Mouse (Mus musculus) small intestine, adult 2 months (tissue): ENCODE data around the gene Thrsp. TPM values are rescaled to one million over a fixed set of nuclear protein-coding genes. Genes with fewer than 3 reads are reported as not detected.

Experiments
- H3K27ac ChIP-seq: fragments of 200-500 bp; 2 replicates; pipeline ENCODE4 v1.5.1; 2012; ENCODE audit warnings: low read depth, low read length, control low read depth, inconsistent platforms; ENCODE audit not compliant: insufficient read depth
- H3K27me3 ChIP-seq: fragments of 200-500 bp; 2 replicates; pipeline ENCODE4 v1.6.1; 2012; ENCODE audit warnings: mild to moderate bottlenecking, moderate library complexity, low read length, inconsistent platforms; ENCODE audit not compliant: control insufficient read depth, insufficient read depth
- H3K36me3 ChIP-seq: fragments of 200-500 bp; 2 replicates; pipeline ENCODE4 v1.6.1; 2012; ENCODE audit warnings: mild to moderate bottlenecking, low read length, control low read depth, inconsistent platforms; ENCODE audit not compliant: control insufficient read depth, insufficient read depth
- H3K4me1 ChIP-seq: fragments of 200-500 bp; 2 replicates; pipeline ENCODE4 v1.6.1; 2012; ENCODE audit warnings: low read length, inconsistent platforms, mixed read lengths; ENCODE audit not compliant: control insufficient read depth, insufficient read depth, insufficient read length
- H3K4me3 ChIP-seq: fragments of 200-500 bp; 2 replicates; pipeline ENCODE4 v1.5.1; 2012; ENCODE audit warnings: low read depth, mild to moderate bottlenecking, control low read depth, inconsistent platforms, low read length, moderate library complexity
- CTCF ChIP-seq: fragments of 200-500 bp; IDR thresholded peaks from 2 replicates; pipeline ENCODE4 v1.5.1; 2012; ENCODE audit warnings: low read depth, mild to moderate bottlenecking, control low read depth, inconsistent platforms, low read length, moderate library complexity, mixed read lengths; ENCODE audit not compliant: insufficient replicate concordance, insufficient read length; ENCODE audit errors: extremely low read depth
- POLR2A ChIP-seq: fragments of 200-500 bp; IDR thresholded peaks from 2 replicates; pipeline ENCODE4 v1.6.1; 2012; ENCODE audit warnings: low read depth, mild to moderate bottlenecking, control low read depth, inconsistent platforms, low read length, moderate library complexity
- WGBS: fragments of 180-500 bp; shearing (Covaris S2); methylation state at CpG from one replicate; pipeline ENCODE4 v1.1.7; 2018; 5-methylcytosine and 5-hydroxymethylcytosine counted together
- polyA plus RNA-seq: library from polyadenylated mRNA; depleted of rRNA; stranded (reverse); fragments of >200 nt; gene quantifications from 2 replicates; pipeline ENCODE4 v1.2.3, GENCODE M21; 2012; rRNA removed

Gene Thrsp
- polyA plus RNA-seq, 1 experiment = 2.8 TPM

GRCm38 (mm10) chr7:97375906-97376305 is 41.6 kb downstream of the Thrsp start:
- H3K27ac ChIP-seq = peak overlapping the region; percentile 0; the same call in 1 of the 2 replicates
- H3K4me1 ChIP-seq = peaks cover 3% of the 10 kb centered on the region; the same call in 1 of the 2 replicates
- WGBS = 22% methylated on average over 2 of the region's 2 CpGs
- H3K4me3 ChIP-seq = no peak overlapping the region
- H3K36me3 ChIP-seq = peaks cover 23% of the 10 kb centered on the region
- no peaks in the 10 kb centered on the region for H3K27me3 ChIP-seq
- no peak for TF ChIP-seq CTCF
- no peak for TF ChIP-seq POLR2A

DNA sequence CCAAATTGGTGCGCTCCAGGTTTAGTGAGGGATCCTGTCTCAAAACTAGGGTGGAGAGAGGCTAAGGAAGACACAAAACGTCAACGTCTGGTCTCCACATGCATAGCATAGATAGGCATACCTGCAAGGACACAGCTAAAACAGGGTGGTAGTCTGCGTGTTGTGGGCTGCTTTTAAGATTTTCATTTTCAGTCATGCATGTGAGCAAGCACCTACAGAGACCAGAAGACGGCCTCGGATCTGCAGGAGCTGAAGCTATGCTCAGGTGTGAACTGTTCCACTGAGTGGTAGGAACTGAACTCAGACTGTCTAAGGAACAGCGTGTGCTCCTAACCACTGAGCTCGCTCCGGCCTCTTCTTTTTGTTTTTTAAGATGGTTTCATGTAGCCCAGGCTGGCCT is 42.4 kb downstream of the Thrsp start:
- H3K4me1 ChIP-seq = peaks cover 3% of the 10 kb centered on the region; the same call in 1 of the 2 replicates
- no peak overlapping the region for H3K27ac ChIP-seq
- 90% methylated on average over 9 of the region's 9 CpGs for WGBS
- H3K36me3 ChIP-seq = peaks cover 18% of the 10 kb centered on the region
- H3K4me3 ChIP-seq = no peak overlapping the region
- no peaks in the 10 kb centered on the region for H3K27me3 ChIP-seq
- no peak for TF ChIP-seq POLR2A
- TF ChIP-seq CTCF = no peak

DNA sequence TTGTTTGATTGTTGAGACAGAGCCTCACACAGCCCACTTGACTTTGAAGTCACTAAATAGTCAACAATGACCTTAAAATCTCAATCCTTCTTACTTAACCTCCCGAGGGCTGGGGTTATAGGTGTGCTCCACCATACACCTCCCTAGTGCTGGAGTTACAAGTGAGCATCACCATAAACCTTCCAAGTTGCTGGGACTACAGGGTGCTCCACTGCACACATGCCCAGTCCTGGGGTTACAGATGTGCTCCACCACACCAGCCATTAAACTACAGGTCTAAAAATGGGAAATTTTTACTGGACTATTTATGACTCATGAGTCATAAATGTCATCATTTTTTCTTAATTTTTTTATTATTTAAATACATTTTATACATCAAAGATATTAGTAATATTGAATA is 51.6 kb downstream of the Thrsp start:
- Histone ChIP-seq H3K4me3 (no peak overlapping the region), H3K36me3 (no peaks in the 10 kb centered on the region), H3K27ac (no peak overlapping the region), H3K27me3 (no peaks in the 10 kb centered on the region), H3K4me1 (no peaks in the 10 kb centered on the region)
- TF ChIP-seq CTCF = no peak
- TF ChIP-seq POLR2A = no peak
- WGBS = 73% methylated on average over 1 of the region's 1 CpGs

Other genes with a start within 250 kb of the Thrsp start
- gene Usp35, start 85.7 kb downstream of the Thrsp start, polyA plus RNA-seq = 2.9 and 14.6 TPM in 2 replicates
- gene Kctd21, start 85.4 kb downstream of the Thrsp start, polyA plus RNA-seq = 2.8 and 7.3 TPM in 2 replicates
- gene Alg8, start 46.1 kb downstream of the Thrsp start, polyA plus RNA-seq = 3.7 and 6.4 TPM in 2 replicates
- gene Ndufc2, start 17.7 kb downstream of the Thrsp start, polyA plus RNA-seq = 58.2 and 89.7 TPM in 2 replicates
- gene Kctd14, start 33.6 kb upstream of the Thrsp start, polyA plus RNA-seq = 2.6 and 6.2 TPM in 2 replicates
- gene Ints4, start 63.2 kb upstream of the Thrsp start, polyA plus RNA-seq = 27.2 and 42.1 TPM in 2 replicates
- gene Aamdc, start 161.8 kb upstream of the Thrsp start, polyA plus RNA-seq = 27.8 and 39.7 TPM in 2 replicates
- 0.25 and 0.93 TPM in 2 replicates for gene Rsf1, start 162.2 kb upstream of the Thrsp start, polyA plus RNA-seq